Mouse (Mus musculus): ENCODE measurements around the gene Gmds.

Gene Gmds

GRCm38 (mm10) chr13:31892913-31893514, 445.5 kb downstream of the Gmds start:
- DNase-seq (ENCODE audit: extremely low read depth, low read depth, low spot score) = no peak

- DNase-seq (ENCODE audit: extremely low read depth, low read depth, low spot score) = no peak
Observed at GRCm38 (mm10) chr13:31888500-31888899, 450.0 kb downstream of the Gmds start.

GRCm38 (mm10) chr13:31885769-31886168, 452.8 kb downstream of the Gmds start:
- no peak for DNase-seq (ENCODE audit: extremely low read depth, low read depth, low spot score)

- DNase-seq (ENCODE audit: extremely low read depth, low read depth, low spot score) = peak; percentile 76
Observed at GRCm38 (mm10) chr13:31878805-31879477, 459.6 kb downstream of the Gmds start.

GRCm38 (mm10) chr13:31877061-31877460, 461.5 kb downstream of the Gmds start:
- DNase-seq (ENCODE audit: extremely low read depth, low read depth, low spot score) = peak; percentile 99

GRCm38 (mm10) chr13:31874427-31874826, 464.1 kb downstream of the Gmds start:
- no peak for DNase-seq (ENCODE audit: extremely low read depth, low read depth, low spot score)

- DNase-seq (ENCODE audit: extremely low read depth, low read depth, low spot score) = no peak
Observed at GRCm38 (mm10) chr13:31873269-31873668, 465.3 kb downstream of the Gmds start.

- no peak for DNase-seq (ENCODE audit: extremely low read depth, low read depth, low spot score)
Observed at GRCm38 (mm10) chr13:31864786-31865185, 473.8 kb downstream of the Gmds start.

GRCm38 (mm10) chr13:31863461-31863860, 475.1 kb downstream of the Gmds start:
- DNase-seq (ENCODE audit: extremely low read depth, low read depth, low spot score) = no peak

GRCm38 (mm10) chr13:31860200-31860599, 478.3 kb downstream of the Gmds start:
- no peak for DNase-seq (ENCODE audit: extremely low read depth, low read depth, low spot score)

- no peak for DNase-seq (ENCODE audit: extremely low read depth, low read depth, low spot score)
Observed at GRCm38 (mm10) chr13:31854000-31854399, 484.5 kb downstream of the Gmds start.

GRCm38 (mm10) chr13:31853564-31853963, 485.0 kb downstream of the Gmds start:
- DNase-seq (ENCODE audit: extremely low read depth, low read depth, low spot score) = no peak

GRCm38 (mm10) chr13:31849258-31849971, 489.1 kb downstream of the Gmds start:
- DNase-seq (ENCODE audit: extremely low read depth, low read depth, low spot score) = no peak

GRCm38 (mm10) chr13:31835802-31836201, 502.7 kb downstream of the Gmds start:
- DNase-seq (ENCODE audit: extremely low read depth, low read depth, low spot score) = peak; percentile 62

GRCm38 (mm10) chr13:31830332-31830731, 508.2 kb downstream of the Gmds start:
- no peak for DNase-seq (ENCODE audit: extremely low read depth, low read depth, low spot score)

GRCm38 (mm10) chr13:31828446-31828845, 510.1 kb downstream of the Gmds start:
- peak; percentile 66 for DNase-seq (ENCODE audit: extremely low read depth, low read depth, low spot score)

- DNase-seq (ENCODE audit: extremely low read depth, low read depth, low spot score) = no peak
Observed at GRCm38 (mm10) chr13:31827820-31828332, 510.7 kb downstream of the Gmds start.

- DNase-seq (ENCODE audit: extremely low read depth, low read depth, low spot score) = peak; percentile 59
Observed at GRCm38 (mm10) chr13:31827160-31827559, 511.4 kb downstream of the Gmds start.

GRCm38 (mm10) chr13:31825180-31825579, 513.4 kb downstream of the Gmds start:
- no peak for DNase-seq (ENCODE audit: extremely low read depth, low read depth, low spot score)

GRCm38 (mm10) chr13:31823316-31823715, 515.2 kb downstream of the Gmds start:
- DNase-seq (ENCODE audit: extremely low read depth, low read depth, low spot score) = no peak

- no peak for DNase-seq (ENCODE audit: extremely low read depth, low read depth, low spot score)
Observed at GRCm38 (mm10) chr13:31821050-31821449, 517.5 kb downstream of the Gmds start.

GRCm38 (mm10) chr13:31820587-31821017, 517.9 kb downstream of the Gmds start:
- DNase-seq (ENCODE audit: extremely low read depth, low read depth, low spot score) = no peak
